ENCODE assay signal across 16 mouse cellular contexts in genomic region chr3:136761292-136761978, GRCm38 (mm10).
DNase-seq lines count a peak whose midpoint lies in the region; ATAC-seq and TF ChIP-seq lines count a peak whose summit lies in the region.
"Had no signal": no experiment of that assay in that cellular context is flagged by ENCODE, and none has a peak within 500 bp of the region (broad histone marks: within the 10 kb centered on the region; RNA-seq: fewer than 3 reads in every experiment).

No protein-coding gene starts in this region.

- WGBS in liver, postnatal 0 days (ENCODE audit: insufficient replicate concordance) = 39% methylated on average over 7 of the region's 7 CpGs
- WGBS in liver, embryonic 12.5 days (ENCODE audit: insufficient replicate concordance) = 12% methylated on average over 7 of the region's 7 CpGs
- 55% methylated on average over 7 of the region's 7 CpGs for WGBS in stomach, postnatal 0 days
- WGBS in neural tube, embryonic 15.5 days = 77% methylated on average over 7 of the region's 7 CpGs

- H3K4me1 ChIP-seq in liver, postnatal 0 days (ENCODE audit: insufficient read depth) = peaks cover 9% of the 10 kb centered on the region
- H3K4me1 ChIP-seq in liver, embryonic 12.5 days = peaks cover 23% of the 10 kb centered on the region
- no peaks in the 10 kb centered on the region for H3K4me1 ChIP-seq in stomach, postnatal 0 days (replicated peaks; ENCODE audit: control insufficient read depth, insufficient read depth)
- peaks cover 38% of the 10 kb centered on the region for H3K4me1 ChIP-seq in neural tube, embryonic 15.5 days

- no peak overlapping the region for H3K4me2 ChIP-seq in liver, postnatal 0 days (ENCODE audit: low read depth, low read length)
- H3K4me2 ChIP-seq in liver, embryonic 12.5 days = peak overlapping the region; percentile 36
- no peak overlapping the region for H3K4me2 ChIP-seq in stomach, postnatal 0 days (replicated peaks; ENCODE audit: low read depth)
- H3K4me2 ChIP-seq in neural tube, embryonic 15.5 days = no peak overlapping the region
- H3K4me2 ChIP-seq: embryonic facial prominence, embryonic 12.5 days; forebrain, embryonic 13.5 days; limb, embryonic 12.5 days; neural tube, embryonic 13.5 days had no signal

- H3K36me3 ChIP-seq in liver, postnatal 0 days (replicated peaks; ENCODE audit: insufficient read depth, low read length) = no peaks in the 10 kb centered on the region
- H3K36me3 ChIP-seq in liver, embryonic 12.5 days = no peaks in the 10 kb centered on the region
- no peaks in the 10 kb centered on the region for H3K36me3 ChIP-seq in stomach, postnatal 0 days (ENCODE audit: control insufficient read depth, insufficient read depth, low read length)
- H3K36me3 ChIP-seq in neural tube, embryonic 15.5 days = no peaks in the 10 kb centered on the region
- H3K36me3 ChIP-seq: embryonic facial prominence, embryonic 12.5 days; limb, embryonic 12.5 days; neural tube, embryonic 13.5 days had no signal

- H3K27ac ChIP-seq in liver, postnatal 0 days (ENCODE audit: low read depth) = no peak overlapping the region
- 0 out of 2 replicates have a peak overlapping the region, but pooled peaks have one; percentile 25 for H3K27ac ChIP-seq in liver, embryonic 12.5 days
- no peak overlapping the region for H3K27ac ChIP-seq in stomach, postnatal 0 days (replicated peaks)
- no peak overlapping the region for H3K27ac ChIP-seq in neural tube, embryonic 15.5 days (replicated peaks)
- H3K27ac ChIP-seq: embryonic facial prominence, embryonic 12.5 days; forebrain, embryonic 13.5 days; layer of hippocampus, adult 2 months; limb, embryonic 12.5 days; neural tube, embryonic 13.5 days had no signal

- TF ChIP-seq CTCF in liver, postnatal 0 days (IDR thresholded peaks at IDR 0.05; ENCODE audit: low read depth) = no peak
- no peak for TF ChIP-seq CTCF in stomach, postnatal 0 days (IDR thresholded peaks at IDR 0.05; ENCODE audit: low read depth)

- no peak for ATAC-seq in liver, postnatal 0 days
- ATAC-seq in liver, embryonic 12.5 days = peak; percentile 84
- peak; percentile 56 for ATAC-seq in stomach, postnatal 0 days (ENCODE audit: low FRiP score, low TSS enrichment)
- ATAC-seq in neural tube, embryonic 15.5 days (ENCODE audit: low FRiP score) = no peak
- ATAC-seq: forebrain, embryonic 13.5 days had no signal

- DNase-seq in liver = peak; percentile 41
- DNase-seq in liver, postnatal 0 days = no peak
- DNase-seq in adrenal gland, postnatal 36 days = peak; percentile 26 to 46
- DNase-seq in stomach, postnatal 0 days (ENCODE audit: low spot score) = no peak
- no peak for DNase-seq in layer of hippocampus, adult 8-10 months (ENCODE audit: low spot score in 2 of 2)
- no peak for DNase-seq in layer of hippocampus, adult 9-10 months (ENCODE audit: low spot score)
- DNase-seq: cerebellum, adult 9-10 months; kidney, adult 8-10 months; right cerebral cortex, postnatal 4 days had no signal

- no peaks in the 10 kb centered on the region for H3K27me3 ChIP-seq in liver, postnatal 0 days (ENCODE audit: insufficient read depth, low read length)
- H3K27me3 ChIP-seq in liver, embryonic 12.5 days (replicated peaks) = no peaks in the 10 kb centered on the region
- no peaks in the 10 kb centered on the region for H3K27me3 ChIP-seq in stomach, postnatal 0 days (ENCODE audit: control insufficient read depth, insufficient read depth, low read length)
- no peaks in the 10 kb centered on the region for H3K27me3 ChIP-seq in neural tube, embryonic 15.5 days (replicated peaks)
- H3K27me3 ChIP-seq: embryonic facial prominence, embryonic 12.5 days; forebrain, embryonic 13.5 days; limb, embryonic 12.5 days; neural tube, embryonic 13.5 days had no signal

- TF ChIP-seq EP300 in liver, postnatal 0 days (IDR thresholded peaks at IDR 0.05; ENCODE audit: low read depth) = no peak
- TF ChIP-seq EP300 in stomach, postnatal 0 days (optimal IDR thresholded peaks at IDR 0.05) = no peak

- H3K9ac ChIP-seq in liver, postnatal 0 days (replicated peaks) = no peak overlapping the region
- no peak overlapping the region for H3K9ac ChIP-seq in liver, embryonic 12.5 days
- no peak overlapping the region for H3K9ac ChIP-seq in stomach, postnatal 0 days (ENCODE audit: low read length)
- H3K9ac ChIP-seq in neural tube, embryonic 15.5 days (replicated peaks) = no peak overlapping the region
- H3K9ac ChIP-seq: embryonic facial prominence, embryonic 12.5 days; forebrain, embryonic 13.5 days; limb, embryonic 12.5 days; neural tube, embryonic 13.5 days had no signal

- H3K4me3 ChIP-seq in liver, postnatal 0 days (ENCODE audit: low read depth, low read length) = no peak overlapping the region
- no peak overlapping the region for H3K4me3 ChIP-seq in liver, embryonic 12.5 days
- no peak overlapping the region for H3K4me3 ChIP-seq in stomach, postnatal 0 days (ENCODE audit: low read depth, low read length)
- H3K4me3 ChIP-seq in neural tube, embryonic 15.5 days (replicated peaks) = no peak overlapping the region
- H3K4me3 ChIP-seq: embryonic facial prominence, embryonic 12.5 days; forebrain, embryonic 13.5 days; layer of hippocampus, adult 2 months; limb, embryonic 12.5 days; neural tube, embryonic 13.5 days had no signal

- no peaks in the 10 kb centered on the region for H3K9me3 ChIP-seq in liver, postnatal 0 days (ENCODE audit: low read length)
- no peaks in the 10 kb centered on the region for H3K9me3 ChIP-seq in liver, embryonic 12.5 days (replicated peaks)
- H3K9me3 ChIP-seq in stomach, postnatal 0 days (ENCODE audit: control insufficient read depth, low read length) = no peaks in the 10 kb centered on the region
- no peaks in the 10 kb centered on the region for H3K9me3 ChIP-seq in neural tube, embryonic 15.5 days (replicated peaks)
- H3K9me3 ChIP-seq: embryonic facial prominence, embryonic 12.5 days; forebrain, embryonic 13.5 days; limb, embryonic 12.5 days; neural tube, embryonic 13.5 days had no signal

Comparison
In these comparisons a context has a peak if more than half of its experiments do, and no peak if none do; other contexts are left out.
1. DNase-seq: peak in liver (single experiment) and adrenal gland, postnatal 36 days (2 of 2); none in liver, postnatal 0 days (single experiment), stomach, postnatal 0 days (single experiment), layer of hippocampus, adult 8-10 months (0 of 2) and layer of hippocampus, adult 9-10 months (single experiment).
2. ATAC-seq: peak in liver, embryonic 12.5 days (single experiment) and stomach, postnatal 0 days (single experiment); none in liver, postnatal 0 days (single experiment) and neural tube, embryonic 15.5 days (single experiment).